Mouse (Mus musculus): ENCODE measurements around the gene Rusc2. TPM values are rescaled to one million over a fixed set of nuclear protein-coding genes. Genes with fewer than 3 reads are reported as not detected.

The Rusc2 gene
- total and polyA plus RNA-seq, 3 experiments = 27.5 to 45.3 (median 43.5) TPM

DNA sequence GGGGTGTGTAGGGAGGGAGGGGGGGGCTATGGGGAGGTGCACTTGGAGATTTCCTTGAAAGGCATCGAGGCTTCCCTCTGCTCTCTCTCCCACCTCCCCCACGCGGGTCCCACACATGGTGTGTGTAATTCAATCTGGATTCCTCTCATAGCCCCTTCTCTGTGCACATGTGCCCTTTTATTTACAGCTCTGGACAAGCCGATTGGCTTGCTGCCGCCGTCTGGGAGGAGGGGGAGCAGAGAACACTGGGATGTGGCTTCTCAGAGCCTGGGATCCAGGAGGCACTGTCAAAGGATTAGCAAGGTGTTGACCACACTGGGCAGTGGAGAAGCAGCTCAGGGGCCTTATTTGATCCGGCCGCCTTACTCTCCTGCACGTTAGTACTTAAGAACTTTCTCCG lies 19.2 kb downstream of the Rusc2 start:
- H3K36me3 ChIP-seq (ENCODE audit: control insufficient read depth, insufficient read depth, low read length) = peaks cover 12% of the 10 kb centered on the region
- peaks cover 47% of the 10 kb centered on the region for H3K4me1 ChIP-seq (ENCODE audit: control insufficient read depth, insufficient read depth, low read length)
- H3K79me2 ChIP-seq (replicated peaks; ENCODE audit: control insufficient read depth, insufficient read depth, low read length) = peaks cover 5% of the 10 kb centered on the region; the same call in 1 of the 2 replicates
- intact Hi-C loops (cut with DNase I) = loop anchor here (10.0 kb wide), 1 partner anchor 356 kb away; the partner anchor contains the start of gene Fam214b
- no peak overlapping the region for H3K4me3 ChIP-seq
- peak overlapping the region; percentile 92 for H3K27ac ChIP-seq
- DNase-seq = peak in 1 of 2 experiments; percentile 44
- no peak overlapping the region for H3K9ac ChIP-seq (ENCODE audit: low read depth, low read length)
- TF ChIP-seq EP300 (IDR thresholded peaks at IDR 0.05; ENCODE audit: insufficient read depth, low read depth, low read length) (no peak), CTCF (IDR thresholded peaks at IDR 0.05) (no peak), POLR2A (IDR thresholded peaks at IDR 0.05; ENCODE audit: insufficient read depth, low read depth, low read length) (no peak)
- no peaks in the 10 kb centered on the region for H3K27me3 ChIP-seq (ENCODE audit: control insufficient read depth, insufficient read depth, low read length)
- 50% methylated on average over 10 of the region's 10 CpGs for WGBS

DNA sequence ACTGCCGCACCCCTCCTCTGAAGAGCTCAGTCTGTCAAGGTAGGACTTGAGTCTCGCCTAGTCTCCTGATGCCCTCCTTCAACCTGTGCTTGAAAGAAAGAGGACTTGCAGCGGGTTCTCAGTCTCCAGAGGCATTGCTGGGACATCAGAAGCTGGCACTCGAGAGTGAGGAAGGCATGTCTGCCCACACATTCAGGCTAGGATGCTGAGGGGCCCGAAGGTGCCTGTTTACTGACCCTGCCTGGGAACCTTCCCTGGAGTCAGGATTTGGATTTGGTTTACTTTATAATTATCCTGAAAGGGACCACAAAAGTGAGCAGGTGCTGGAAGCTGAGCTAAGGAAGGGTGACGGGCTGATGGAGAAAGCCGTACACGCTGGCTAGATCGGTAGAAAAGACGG lies 19.7 kb downstream of the Rusc2 start:
- no peak for TF ChIP-seq POLR2A (IDR thresholded peaks at IDR 0.05; ENCODE audit: insufficient read depth, low read depth, low read length)
- no peak for TF ChIP-seq EP300 (IDR thresholded peaks at IDR 0.05; ENCODE audit: insufficient read depth, low read depth, low read length)
- no peak for TF ChIP-seq CTCF (IDR thresholded peaks at IDR 0.05)
- Histone ChIP-seq H3K4me3 (no peak overlapping the region), H3K27me3 (ENCODE audit: control insufficient read depth, insufficient read depth, low read length) (no peaks in the 10 kb centered on the region), H3K79me2 (replicated peaks; ENCODE audit: control insufficient read depth, insufficient read depth, low read length) (peaks cover 5% of the 10 kb centered on the region; the same call in 1 of the 2 replicates), H3K27ac (peak overlapping the region; percentile 92), H3K9ac (ENCODE audit: low read depth, low read length) (no peak overlapping the region), H3K36me3 (ENCODE audit: control insufficient read depth, insufficient read depth, low read length) (peaks cover 12% of the 10 kb centered on the region), H3K4me1 (ENCODE audit: control insufficient read depth, insufficient read depth, low read length) (peaks cover 47% of the 10 kb centered on the region)
- intact Hi-C loops (cut with DNase I) = loop anchor here (10.0 kb wide), 1 partner anchor 357 kb away; the partner anchor contains the start of gene Fam214b
- WGBS = 92% methylated on average over 10 of the region's 10 CpGs
- peak in 1 of 2 experiments; percentile 24 for DNase-seq

DNA sequence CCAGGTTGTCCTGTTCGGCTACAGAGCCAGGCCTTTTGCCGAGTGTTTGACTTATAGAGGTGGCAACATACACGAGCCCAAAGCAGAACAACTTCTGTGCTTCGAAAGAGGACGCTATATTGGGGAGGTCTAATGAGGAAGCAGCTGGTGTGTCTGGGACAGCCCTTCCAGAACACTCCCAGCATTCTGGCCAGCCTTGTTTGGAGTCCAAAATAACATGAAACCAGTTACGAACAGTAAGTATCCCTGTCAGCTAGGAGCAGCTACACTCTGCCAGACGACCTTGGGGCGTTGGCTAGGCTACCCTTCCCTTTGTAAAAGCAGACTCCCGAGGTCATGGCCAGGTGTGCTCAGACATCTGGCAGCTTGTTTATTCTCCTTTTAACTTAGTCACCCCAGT lies 20.4 kb downstream of the Rusc2 start:
- Histone ChIP-seq H3K27me3 (ENCODE audit: control insufficient read depth, insufficient read depth, low read length) (no peaks in the 10 kb centered on the region), H3K4me1 (ENCODE audit: control insufficient read depth, insufficient read depth, low read length) (peaks cover 47% of the 10 kb centered on the region), H3K27ac (peak overlapping the region; percentile 92), H3K79me2 (replicated peaks; ENCODE audit: control insufficient read depth, insufficient read depth, low read length) (peaks cover 5% of the 10 kb centered on the region; the same call in 1 of the 2 replicates), H3K9ac (ENCODE audit: low read depth, low read length) (peak overlapping the region; percentile 28), H3K36me3 (ENCODE audit: control insufficient read depth, insufficient read depth, low read length) (peaks cover 12% of the 10 kb centered on the region), H3K4me3 (no peak overlapping the region)
- WGBS = 17% methylated on average over 9 of the region's 9 CpGs
- intact Hi-C loops (cut with DNase I) = loop anchor here (10.0 kb wide), 1 partner anchor 357 kb away; the partner anchor contains the start of gene Fam214b
- peak; percentile 56 to 64 for DNase-seq
- no peak for TF ChIP-seq CTCF (IDR thresholded peaks at IDR 0.05)
- no peak; the same call in 1 of the 2 replicates for TF ChIP-seq POLR2A (IDR thresholded peaks at IDR 0.05; ENCODE audit: insufficient read depth, low read depth, low read length)
- TF ChIP-seq EP300 (IDR thresholded peaks at IDR 0.05; ENCODE audit: insufficient read depth, low read depth, low read length) = peak; percentile 66; the same call in 1 of the 2 replicates

DNA sequence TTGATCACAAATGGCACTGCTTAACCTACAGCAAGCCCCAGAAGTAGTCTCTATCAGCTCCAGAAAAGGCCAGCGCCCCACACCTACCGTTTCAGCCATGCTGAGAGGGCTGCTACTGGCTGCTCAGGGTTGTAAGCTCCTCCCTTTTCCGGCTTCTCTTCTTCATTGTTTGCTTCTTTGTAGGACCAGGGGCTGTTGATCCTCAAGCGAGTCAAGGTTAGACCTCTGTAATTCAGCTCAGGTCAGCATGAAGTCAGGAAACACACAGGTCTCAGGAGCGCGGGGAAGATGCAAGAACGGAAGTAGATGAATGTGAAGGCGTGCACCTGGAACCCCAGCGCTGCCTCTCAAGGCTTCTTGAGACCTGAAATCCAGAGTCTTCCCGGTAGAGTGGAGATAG lies 22.9 kb downstream of the Rusc2 start:
- H3K9ac ChIP-seq (ENCODE audit: low read depth, low read length) = no peak overlapping the region
- intact Hi-C loops (cut with DNase I) = loop anchor here (5.0 to 10.0 kb wide), 2 partner anchors 67 to 360 kb away; partner anchors contain the start of gene Fam214b
- WGBS = 89% methylated on average over 10 of the region's 10 CpGs
- DNase-seq = no peak
- TF ChIP-seq POLR2A (IDR thresholded peaks at IDR 0.05; ENCODE audit: insufficient read depth, low read depth, low read length) = no peak
- TF ChIP-seq CTCF (IDR thresholded peaks at IDR 0.05) = no peak
- no peak for TF ChIP-seq EP300 (IDR thresholded peaks at IDR 0.05; ENCODE audit: insufficient read depth, low read depth, low read length)
- H3K4me1 ChIP-seq (ENCODE audit: control insufficient read depth, insufficient read depth, low read length) = peaks cover 41% of the 10 kb centered on the region
- H3K27me3 ChIP-seq (ENCODE audit: control insufficient read depth, insufficient read depth, low read length) = no peaks in the 10 kb centered on the region
- H3K4me3 ChIP-seq = no peak overlapping the region
- peak overlapping the region; percentile 98 for H3K27ac ChIP-seq
- peaks cover 8% of the 10 kb centered on the region for H3K79me2 ChIP-seq (replicated peaks; ENCODE audit: control insufficient read depth, insufficient read depth, low read length)
- H3K36me3 ChIP-seq (ENCODE audit: control insufficient read depth, insufficient read depth, low read length) = peaks cover 17% of the 10 kb centered on the region

DNA sequence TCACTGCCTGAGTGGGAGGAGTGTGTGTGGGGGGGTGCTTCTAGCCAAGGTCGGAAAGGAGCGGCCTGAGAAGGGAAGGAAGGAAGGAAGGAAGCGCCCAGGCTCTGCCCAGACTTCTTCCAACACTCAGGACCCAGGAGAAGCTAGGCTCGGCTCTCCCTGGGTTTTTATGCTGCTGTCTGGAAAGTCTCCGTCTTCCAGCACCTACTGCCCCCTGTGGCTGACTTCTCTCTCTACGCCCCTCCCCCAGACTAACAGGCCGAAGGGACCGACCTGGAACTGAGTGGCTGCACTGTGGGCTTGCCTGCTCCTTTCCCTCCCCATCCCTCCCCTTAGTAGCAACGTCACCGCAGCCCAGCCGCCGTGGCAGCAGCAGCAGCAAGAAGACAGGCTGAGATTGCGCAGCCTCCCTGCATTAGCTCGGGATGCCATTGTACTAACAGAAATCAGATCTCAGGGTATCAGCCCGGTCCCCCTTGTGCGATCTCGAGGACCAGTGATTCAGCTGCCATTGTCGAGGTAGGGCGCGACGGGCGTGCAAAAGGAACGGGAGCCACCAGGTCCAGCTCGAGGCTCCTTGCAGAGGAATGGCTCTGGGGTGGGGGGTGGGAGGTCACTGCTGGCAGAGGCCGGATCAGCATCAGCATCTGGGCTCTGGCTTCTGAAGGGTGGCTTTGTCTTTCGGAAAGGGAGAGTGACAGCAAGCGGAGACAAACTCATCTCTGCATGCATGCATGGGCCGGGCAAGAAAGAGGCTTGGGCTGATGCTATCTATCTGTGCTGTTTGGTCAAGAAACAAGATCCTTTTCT lies 24.6 kb downstream of the Rusc2 start:
- WGBS = 10% methylated on average over 28 of the region's 28 CpGs

More for the DNA sequence above, 24.6 kb downstream of the Rusc2 start:
- intact Hi-C loops (cut with DNase I) = loop anchor here (1.0 to 10.0 kb wide), 4 partner anchors 14 to 362 kb away; partner anchors contain the start of gene Fam214b
- Histone ChIP-seq H3K27me3 (ENCODE audit: control insufficient read depth, insufficient read depth, low read length) (no peaks in the 10 kb centered on the region), H3K4me1 (ENCODE audit: control insufficient read depth, insufficient read depth, low read length) (peaks cover 32% of the 10 kb centered on the region), H3K79me2 (replicated peaks; ENCODE audit: control insufficient read depth, insufficient read depth, low read length) (peaks cover 8% of the 10 kb centered on the region), H3K27ac (peak overlapping the region; percentile 98), H3K9ac (ENCODE audit: low read depth, low read length) (peak overlapping the region; percentile 72), H3K4me3 (peak overlapping the region; percentile 44), H3K36me3 (ENCODE audit: control insufficient read depth, insufficient read depth, low read length) (peaks cover 16% of the 10 kb centered on the region)
- peak; percentile 83 to 88 for DNase-seq
- peak; percentile 93 for TF ChIP-seq EP300 (IDR thresholded peaks at IDR 0.05; ENCODE audit: insufficient read depth, low read depth, low read length)
- TF ChIP-seq CTCF (IDR thresholded peaks at IDR 0.05) = peak; percentile 79
- TF ChIP-seq POLR2A (IDR thresholded peaks at IDR 0.05; ENCODE audit: insufficient read depth, low read depth, low read length) = peak; percentile 80
